Mouse (Mus musculus) CH12.LX (cell line): ENCODE measurements around the gene Kif3b.

Source experiments
- BHLHE40 ChIP-seq: IDR thresholded peaks from 2 replicates; pipeline ENCODE4 v1.6.1; 2011; ENCODE audit warnings: mild to moderate bottlenecking, low read depth, low read length, improper control_type of control experiment
- CTCF ChIP-seq, 2 experiments: IDR thresholded peaks in 1 of 2; conservative IDR thresholded peaks in 1 of 2; 2 replicates each; pipeline ENCODE4 v1.5.1; 2011 to 2012; ENCODE audit warnings: low read depth in 2 of 2, low read length in 2 of 2, improper control_type of control experiment in 1 of 2, inconsistent platforms in 1 of 2, mild to moderate bottlenecking in 1 of 2, moderate library complexity in 1 of 2
- EP300 ChIP-seq: IDR thresholded peaks from 2 replicates; pipeline ENCODE4 v1.6.1; 2011; ENCODE audit warnings: low read length, improper control_type of control experiment
- NRF1 ChIP-seq: IDR thresholded peaks from 2 replicates; pipeline ENCODE4 v1.6.1; 2014; ENCODE audit warnings: low read depth, mild to moderate bottlenecking, inconsistent platforms, low read length, improper control_type of control experiment, moderate library complexity
- POLR2A ChIP-seq: IDR thresholded peaks from 2 replicates; pipeline ENCODE4 v1.6.1; 2011; ENCODE audit warnings: low read depth, mild to moderate bottlenecking, improper control_type of control experiment, low read length
- SIN3A ChIP-seq: IDR thresholded peaks from 2 replicates; pipeline ENCODE4 v1.6.1; 2012; ENCODE audit warnings: low read length, improper control_type of control experiment, inconsistent platforms
- TCF12 ChIP-seq: IDR thresholded peaks from 2 replicates; pipeline ENCODE4 v1.6.1; 2014; ENCODE audit warnings: low read depth, mild to moderate bottlenecking, inconsistent platforms, low read length, improper control_type of control experiment
- ZC3H11A ChIP-seq: IDR thresholded peaks from 2 replicates; pipeline ENCODE4 v1.6.1; 2012; ENCODE audit warnings: low read depth, mild to moderate bottlenecking, inconsistent platforms, low read length, improper control_type of control experiment

DNA sequence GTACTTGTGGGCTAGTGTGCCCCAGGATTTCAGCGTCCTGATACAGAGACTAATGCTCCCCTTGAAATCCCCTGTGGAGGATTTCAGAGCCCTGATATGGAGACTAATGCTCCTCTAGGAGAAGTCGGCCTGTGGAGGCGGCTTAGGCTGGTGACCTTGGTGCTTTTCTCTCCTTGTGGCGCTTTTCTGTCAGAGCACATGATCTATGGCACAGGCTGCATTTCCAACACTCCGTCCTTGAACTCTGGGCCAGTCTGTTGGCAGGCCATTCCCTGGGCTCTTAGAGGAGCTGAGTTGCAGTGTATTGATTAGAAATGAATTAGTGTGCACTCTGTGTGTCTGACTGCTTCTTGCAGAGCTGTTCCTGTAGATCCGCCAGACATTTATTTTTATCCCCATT, 14.0 kb downstream of the Kif3b start:
- no peak for TF ChIP-seq EP300
- TF ChIP-seq SIN3A: no peak
- TF ChIP-seq BHLHE40: no peak
- TF ChIP-seq CTCF (conservative IDR thresholded peaks at IDR 0.05 in 1 of 2, IDR thresholded peaks at IDR 0.05 in 1 of 2; ENCODE audit: low read depth in 2 of 2, low read length in 2 of 2): no peak
- no peak for TF ChIP-seq POLR2A
- no peak for TF ChIP-seq TCF12
- no peak for TF ChIP-seq NRF1
- no peak for TF ChIP-seq ZC3H11A
